Mouse (Mus musculus) limb, embryonic 12.5 days (tissue): Measurements from ENCODE around the gene Ctnnbl1. TPM values are rescaled to one million over a fixed set of nuclear protein-coding genes. Genes with fewer than 3 reads are reported as not detected.
A peak's percentile ranks its signal among the peaks of the same experiment; 100 is the strongest.

ENCODE experiments used
- ATAC-seq: fragments of 200-750 bp; cut with Nextera tagmentation; 2 replicates; pipeline ENCODE4 v1.8.0; 2017; ENCODE audit warnings: low read depth, moderate TSS enrichment; ENCODE audit not compliant: insufficient number of reproducible peaks, insufficient read depth, low FRiP score, low TSS enrichment
- H3K27ac ChIP-seq: fragments of 300-500 bp; sonication (generic); 2 replicates; pipeline ENCODE4 v1.5.1; 2016; ENCODE audit warnings: mild to moderate bottlenecking, moderate library complexity
- H3K27me3 ChIP-seq: fragments of 300-500 bp; sonication (generic); 2 replicates; pipeline ENCODE4 v1.6.1; 2016; ENCODE audit warnings: mild to moderate bottlenecking, moderate library complexity
- H3K36me3 ChIP-seq: fragments of 300-500 bp; sonication (generic); 2 replicates; pipeline ENCODE4 v1.6.1; 2016; ENCODE audit warnings: mild to moderate bottlenecking, moderate library complexity
- H3K4me1 ChIP-seq: fragments of 300-500 bp; sonication (generic); replicated peaks from 2 replicates; pipeline ENCODE4 v1.6.1; 2016
- H3K4me2 ChIP-seq: fragments of 300-500 bp; sonication (generic); 2 replicates; pipeline ENCODE4 v1.6.1; 2016; ENCODE audit warnings: mild to moderate bottlenecking, moderate library complexity
- H3K4me3 ChIP-seq: fragments of 300-500 bp; sonication (generic); replicated peaks from 2 replicates; pipeline ENCODE4 v1.5.1; 2016; ENCODE audit warnings: mild to moderate bottlenecking
- H3K9ac ChIP-seq: fragments of 300-500 bp; sonication (generic); replicated peaks from 2 replicates; pipeline ENCODE4 v1.6.1; 2016; ENCODE audit warnings: mild to moderate bottlenecking, moderate library complexity
- H3K9me3 ChIP-seq: fragments of 300-500 bp; sonication (generic); 2 replicates; pipeline ENCODE4 v1.6.1; 2016; ENCODE audit warnings: mild to moderate bottlenecking, moderate library complexity
- WGBS: fragments of 180-500 bp; shearing (Covaris S2); methylation state at CpG from one replicate; pipeline ENCODE4 v1.1.7; 2016; 5-methylcytosine and 5-hydroxymethylcytosine counted together
- polyA plus RNA-seq: library from polyadenylated mRNA; unstranded; fragments of >200 nt; fragmentation: Nextera tagmentation; extraction: Ambion mirVana; gene quantifications from 2 replicates; pipeline ENCODE4 v1.2.1, GENCODE M21; 2016

Gene Ctnnbl1
- polyA plus RNA-seq, 1 experiment from 2014 or later: 76.6 TPM

DNA sequence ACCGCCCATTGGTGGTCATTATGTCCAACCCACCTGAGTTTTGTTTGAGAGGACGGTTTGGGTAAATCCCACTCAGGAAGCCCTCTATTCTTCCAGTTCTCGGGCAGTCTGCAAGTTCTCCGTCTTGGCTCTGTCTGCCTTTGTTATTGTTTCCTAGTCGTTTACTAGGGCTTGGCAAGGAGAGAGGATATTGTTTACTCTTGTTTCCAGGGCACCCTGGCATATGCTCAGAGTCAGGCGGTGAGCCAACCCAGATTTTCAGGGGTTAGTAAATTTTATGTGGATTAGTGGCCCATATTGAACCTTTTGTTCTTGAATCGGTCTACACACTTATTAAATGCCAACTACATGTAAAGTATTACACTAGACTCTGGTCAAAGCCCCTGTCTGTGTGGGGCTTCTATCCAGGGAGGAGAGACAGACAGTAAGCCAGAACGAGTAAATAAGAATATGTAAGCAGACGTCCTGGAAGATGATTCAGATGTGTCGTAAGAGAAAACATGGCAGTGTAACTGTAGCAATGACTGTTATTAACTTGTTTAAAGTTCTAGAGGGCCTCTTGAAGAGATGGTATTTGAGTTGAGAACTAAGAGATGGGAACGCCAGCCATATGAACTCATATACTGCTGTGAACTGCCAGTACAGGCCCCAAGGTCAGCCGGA, 13.9 kb downstream of the Ctnnbl1 start:
- H3K36me3 ChIP-seq: peaks cover 13% of the 10 kb centered on the region; the same call in 1 of the 2 replicates
- peaks cover 24% of the 10 kb centered on the region for H3K4me1 ChIP-seq
- H3K27me3 ChIP-seq: no peaks in the 10 kb centered on the region
- no peak overlapping the region for H3K4me2 ChIP-seq
- no peak for ATAC-seq
- no peak overlapping the region for H3K27ac ChIP-seq
- H3K4me3 ChIP-seq: no peak overlapping the region
- WGBS: 70% methylated on average over 12 of the region's 12 CpGs
- H3K9me3 ChIP-seq: no peaks in the 10 kb centered on the region
- no peak overlapping the region for H3K9ac ChIP-seq

DNA sequence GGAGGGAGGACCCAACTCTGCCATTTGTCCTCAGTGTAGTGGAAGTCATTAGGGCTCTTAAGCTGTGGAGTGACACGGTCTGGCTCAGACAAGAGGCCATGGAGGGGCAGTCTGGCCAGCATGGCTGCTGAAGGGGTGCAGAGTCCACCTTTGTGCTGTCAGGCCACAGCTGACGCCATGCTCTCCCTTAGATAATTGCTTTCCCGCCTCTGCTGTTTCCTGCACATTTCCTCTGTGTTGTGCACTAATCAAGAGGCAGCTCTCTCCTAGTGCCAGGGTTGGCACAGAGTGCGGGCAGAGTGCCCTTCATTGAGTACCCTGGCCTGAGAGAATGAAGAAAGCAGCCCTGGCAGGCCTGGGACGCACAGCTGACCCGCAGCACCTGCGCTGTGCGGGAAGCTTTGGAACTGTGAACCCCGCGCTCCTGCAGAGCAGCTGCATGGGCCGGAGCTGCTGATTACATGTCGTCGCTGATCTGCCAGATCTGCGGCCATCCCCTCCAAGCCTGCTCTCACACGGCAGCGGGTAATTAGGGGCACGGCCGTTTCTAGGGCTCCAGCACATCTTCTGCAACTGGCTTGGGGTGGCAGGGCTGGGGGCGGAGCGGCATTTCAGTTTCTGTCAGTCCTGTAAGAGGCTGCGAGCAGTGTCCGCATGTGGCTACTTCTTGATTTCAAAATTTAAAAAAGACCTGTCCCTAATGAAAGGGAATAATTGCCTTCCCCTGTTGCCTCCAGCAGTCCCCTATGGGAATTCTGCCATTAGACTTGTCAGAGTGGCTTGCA, 14.6 kb downstream of the Ctnnbl1 start:
- no peak for ATAC-seq
- H3K4me1 ChIP-seq: peaks cover 24% of the 10 kb centered on the region
- H3K27ac ChIP-seq: no peak overlapping the region
- WGBS: 47% methylated on average over 22 of the region's 22 CpGs
- H3K4me3 ChIP-seq: no peak overlapping the region
- H3K9ac ChIP-seq: no peak overlapping the region
- peaks cover 13% of the 10 kb centered on the region; the same call in 1 of the 2 replicates for H3K36me3 ChIP-seq
- no peaks in the 10 kb centered on the region for H3K9me3 ChIP-seq
- no peaks in the 10 kb centered on the region for H3K27me3 ChIP-seq
- no peak overlapping the region; the same call in 1 of the 2 replicates for H3K4me2 ChIP-seq

DNA sequence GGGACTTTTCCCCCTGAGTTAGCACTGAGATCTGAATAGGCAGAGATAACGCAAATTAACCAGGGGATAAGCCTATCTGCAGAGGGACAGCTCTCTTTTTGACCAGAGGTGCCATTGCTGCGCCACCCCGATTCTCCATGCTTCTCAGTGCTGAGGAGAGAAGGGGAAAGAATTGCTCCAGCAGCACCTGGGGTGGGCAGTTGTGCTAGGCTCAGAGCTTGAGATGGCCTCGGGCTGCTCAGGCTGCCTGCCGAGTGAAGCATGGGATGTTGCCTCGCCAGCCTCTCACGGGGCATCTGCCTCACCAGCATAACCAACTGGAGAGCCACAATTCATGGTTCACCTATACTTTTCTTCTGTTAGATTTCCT, 15.2 kb downstream of the Ctnnbl1 start:
- WGBS: 79% methylated on average over 7 of the region's 7 CpGs
- H3K4me2 ChIP-seq: no peak overlapping the region
- H3K4me3 ChIP-seq: no peak overlapping the region
- H3K27ac ChIP-seq: no peak overlapping the region
- H3K9ac ChIP-seq: no peak overlapping the region
- no peaks in the 10 kb centered on the region for H3K9me3 ChIP-seq
- ATAC-seq: no peak
- peaks cover 24% of the 10 kb centered on the region for H3K4me1 ChIP-seq
- peaks cover 13% of the 10 kb centered on the region; the same call in 1 of the 2 replicates for H3K36me3 ChIP-seq
- no peaks in the 10 kb centered on the region for H3K27me3 ChIP-seq

DNA sequence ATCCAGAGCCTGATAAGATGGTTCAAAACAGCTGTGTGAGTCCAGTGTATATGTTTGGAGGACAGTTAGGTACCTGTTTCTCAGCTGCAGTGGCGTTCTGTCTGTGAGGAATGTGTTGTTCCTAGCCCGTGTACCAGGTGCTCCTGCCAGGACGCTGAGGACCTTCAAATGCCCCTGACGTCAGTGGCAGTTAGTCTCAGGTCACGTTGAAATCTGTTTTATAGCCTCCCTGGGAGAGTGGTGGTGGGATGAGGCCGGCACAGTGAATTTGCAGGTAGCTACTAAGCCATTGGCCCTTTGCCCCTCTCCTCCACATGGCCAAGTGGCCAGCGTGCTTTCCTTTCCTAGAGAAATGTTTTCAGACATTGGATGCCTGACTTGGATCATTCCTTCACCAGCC, 18.6 kb downstream of the Ctnnbl1 start:
- Histone ChIP-seq H3K27ac (no peak overlapping the region), H3K36me3 (no peaks in the 10 kb centered on the region), H3K9ac (no peak overlapping the region), H3K4me1 (peaks cover 21% of the 10 kb centered on the region), H3K27me3 (no peaks in the 10 kb centered on the region), H3K9me3 (no peaks in the 10 kb centered on the region), H3K4me2 (no peak overlapping the region), H3K4me3 (no peak overlapping the region)
- no peak for ATAC-seq
- WGBS: 57% methylated on average over 7 of the region's 7 CpGs

DNA sequence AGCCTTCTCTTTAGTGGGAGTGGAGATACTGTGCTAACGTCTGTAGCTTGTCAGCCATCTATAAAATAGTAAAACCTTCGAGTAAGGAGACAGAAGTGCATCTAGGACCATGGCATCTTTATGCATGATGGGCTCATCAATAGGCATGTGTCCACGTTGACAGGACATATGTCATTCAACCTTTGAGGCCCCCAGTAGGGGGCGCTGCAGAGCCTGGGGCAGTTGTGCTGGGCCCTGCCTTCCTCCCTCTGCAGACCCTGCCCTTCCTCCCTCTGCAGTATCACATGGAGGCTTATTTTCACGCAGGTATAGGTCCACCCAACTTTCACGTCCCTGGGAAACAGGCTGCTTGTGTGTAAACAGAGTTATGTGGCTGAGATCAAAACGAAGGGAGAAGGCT, 19.0 kb downstream of the Ctnnbl1 start:
- Histone ChIP-seq H3K27ac (no peak overlapping the region), H3K36me3 (no peaks in the 10 kb centered on the region), H3K9me3 (no peaks in the 10 kb centered on the region), H3K4me3 (no peak overlapping the region), H3K27me3 (no peaks in the 10 kb centered on the region), H3K4me1 (peaks cover 17% of the 10 kb centered on the region), H3K9ac (no peak overlapping the region), H3K4me2 (no peak overlapping the region)
- 79% methylated on average over 7 of the region's 7 CpGs for WGBS
- ATAC-seq: no peak

DNA sequence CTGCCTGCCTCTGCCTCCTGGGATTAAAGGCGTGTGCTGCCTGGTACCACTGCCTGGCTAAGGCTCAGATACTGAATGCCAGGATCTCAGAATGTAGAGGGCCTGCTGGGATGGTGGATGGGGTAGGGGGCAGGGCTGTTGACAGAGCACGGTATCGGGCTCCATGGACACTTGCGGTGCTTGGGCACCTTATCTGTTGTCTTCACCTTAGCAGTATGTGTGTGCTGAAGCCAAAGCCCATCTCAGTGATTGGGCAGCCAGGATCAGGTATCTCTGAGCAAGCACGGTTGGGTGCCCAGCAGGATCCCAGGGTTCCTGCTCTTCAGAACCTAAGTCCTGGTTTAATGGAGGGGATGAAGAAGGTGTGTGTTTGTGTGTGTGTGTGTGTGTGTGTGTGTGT, 21.2 kb downstream of the Ctnnbl1 start:
- 82% methylated on average over 5 of the region's 5 CpGs for WGBS
- no peaks in the 10 kb centered on the region for H3K9me3 ChIP-seq
- ATAC-seq: no peak

DNA sequence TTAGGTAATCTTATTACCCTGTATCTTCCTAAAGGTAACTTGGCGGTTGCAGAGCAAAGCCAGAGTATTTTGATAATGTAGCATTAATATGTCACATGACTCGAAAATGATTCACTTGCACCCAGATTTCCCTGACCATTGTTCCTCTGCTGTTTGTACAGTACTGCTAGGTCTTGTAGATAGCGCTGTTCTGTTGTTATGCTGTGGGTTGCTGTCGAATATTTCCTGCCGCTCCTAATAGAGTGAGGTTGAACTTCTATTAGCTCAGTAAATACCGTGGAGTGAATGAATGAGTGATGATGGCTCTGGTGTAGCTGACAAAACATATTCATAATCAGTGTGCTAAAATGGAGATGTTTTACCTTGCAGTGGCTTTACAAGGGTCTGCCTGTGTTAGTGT, 22.5 kb downstream of the Ctnnbl1 start:
- Histone ChIP-seq H3K27me3 (no peaks in the 10 kb centered on the region), H3K9me3 (no peaks in the 10 kb centered on the region), H3K4me3 (no peak overlapping the region), H3K9ac (no peak overlapping the region), H3K36me3 (no peaks in the 10 kb centered on the region), H3K4me1 (0 out of 2 replicates have a peak, but pooled peaks cover 5% of the 10 kb centered on the region), H3K27ac (no peak overlapping the region), H3K4me2 (no peak overlapping the region)
- no peak for ATAC-seq
- 92% methylated on average over 6 of the region's 6 CpGs for WGBS

More for the DNA sequence above, 21.2 kb downstream of the Ctnnbl1 start:
- no peak overlapping the region for H3K9ac ChIP-seq
- no peak overlapping the region for H3K4me3 ChIP-seq
- no peaks in the 10 kb centered on the region for H3K36me3 ChIP-seq
- H3K27me3 ChIP-seq: no peaks in the 10 kb centered on the region
- no peak overlapping the region for H3K27ac ChIP-seq
- 0 out of 2 replicates have a peak, but pooled peaks cover 5% of the 10 kb centered on the region for H3K4me1 ChIP-seq
- no peak overlapping the region for H3K4me2 ChIP-seq

DNA sequence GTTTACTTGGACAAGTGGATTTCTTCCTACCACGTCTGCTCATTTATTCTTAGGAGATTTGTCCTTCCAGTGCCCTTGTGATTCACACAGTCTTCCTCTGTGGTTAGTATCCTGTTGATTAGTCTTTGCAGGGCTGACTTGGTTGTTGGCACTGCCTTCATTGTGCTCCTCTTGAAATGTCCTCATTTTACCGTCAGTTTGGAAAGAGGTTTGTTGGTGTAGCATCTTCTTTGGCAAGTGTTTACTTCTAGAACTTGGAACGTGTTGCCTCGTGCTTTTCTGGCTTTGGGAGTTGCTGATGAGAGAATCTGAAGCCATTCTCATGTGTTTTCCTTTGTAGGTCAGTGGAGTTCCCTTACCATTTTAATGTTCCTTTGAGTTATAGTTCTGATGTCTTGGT, 25.7 kb downstream of the Ctnnbl1 start:
- H3K27ac ChIP-seq: no peak overlapping the region
- no peak for ATAC-seq
- H3K4me1 ChIP-seq: peaks cover 16% of the 10 kb centered on the region
- H3K4me2 ChIP-seq: no peak overlapping the region
- no peaks in the 10 kb centered on the region for H3K36me3 ChIP-seq
- no peaks in the 10 kb centered on the region for H3K9me3 ChIP-seq
- no peaks in the 10 kb centered on the region for H3K27me3 ChIP-seq
- WGBS: 93% methylated on average over 4 of the region's 4 CpGs
- no peak overlapping the region for H3K4me3 ChIP-seq
- H3K9ac ChIP-seq: no peak overlapping the region

DNA sequence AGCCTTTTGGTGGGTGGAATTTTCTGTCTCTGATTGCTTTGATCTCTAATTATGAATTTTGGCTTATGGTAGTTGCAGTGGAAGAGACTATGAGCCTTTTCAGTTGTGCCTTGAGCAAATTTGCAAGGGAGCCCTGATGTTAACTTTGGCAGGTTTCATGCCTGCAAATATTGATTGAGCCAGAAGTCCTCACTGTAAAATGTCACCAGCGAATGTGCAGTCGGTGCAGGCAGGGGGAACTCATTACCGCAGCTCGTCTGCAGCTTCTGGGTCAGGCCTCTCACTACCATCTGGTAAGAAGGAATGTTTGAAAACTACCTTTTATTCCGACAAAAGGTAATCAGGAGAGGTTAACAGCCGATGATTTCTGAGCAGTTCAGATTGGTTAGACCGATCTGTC, 29.4 kb downstream of the Ctnnbl1 start:
- H3K27ac ChIP-seq: 0 out of 2 replicates have a peak overlapping the region, but pooled peaks have one; percentile 1
- H3K4me1 ChIP-seq: peaks cover 40% of the 10 kb centered on the region
- H3K9me3 ChIP-seq: no peaks in the 10 kb centered on the region
- no peak overlapping the region for H3K9ac ChIP-seq
- no peaks in the 10 kb centered on the region for H3K27me3 ChIP-seq
- H3K4me2 ChIP-seq: no peak overlapping the region
- no peak for ATAC-seq
- H3K4me3 ChIP-seq: no peak overlapping the region
- WGBS: 45% methylated on average over 7 of the region's 7 CpGs
- H3K36me3 ChIP-seq: no peaks in the 10 kb centered on the region

DNA sequence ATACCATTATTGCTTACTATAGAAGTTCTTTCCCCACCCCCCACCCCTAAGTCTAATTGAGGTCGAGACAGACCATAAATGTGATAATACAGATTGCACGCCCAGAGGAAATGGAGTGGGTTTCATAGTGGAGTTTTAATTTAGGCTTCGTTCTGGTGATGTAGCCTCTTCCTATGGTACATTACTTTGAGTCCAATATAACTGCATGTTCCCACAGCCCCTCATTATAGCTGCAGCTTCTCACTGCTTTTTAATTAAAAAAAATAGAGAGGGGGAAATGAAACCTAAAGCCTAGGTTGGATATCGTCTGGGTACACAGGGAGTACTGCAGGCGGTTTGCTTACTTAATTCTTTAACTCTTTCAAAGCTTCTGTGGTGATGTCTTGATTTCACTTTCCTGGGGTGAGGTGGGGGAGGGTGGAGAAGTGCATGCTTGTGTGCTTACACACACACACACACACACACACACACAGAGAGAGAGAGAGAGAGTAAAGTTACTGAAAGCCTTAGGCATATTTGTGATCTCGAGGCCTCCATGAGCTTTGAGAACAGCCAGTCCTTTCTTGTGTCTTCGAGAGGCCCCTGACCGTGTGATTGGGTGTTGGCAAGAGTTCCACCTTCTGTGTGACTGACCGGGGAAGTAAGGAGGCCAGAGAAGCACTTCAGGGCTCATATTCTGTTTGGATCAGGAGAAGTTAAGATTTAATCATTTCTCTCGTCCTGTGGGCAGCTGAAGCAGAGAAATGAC, 31.7 kb downstream of the Ctnnbl1 start:
- Histone ChIP-seq H3K27me3 (no peaks in the 10 kb centered on the region), H3K27ac (peak overlapping the region; percentile 68), H3K36me3 (no peaks in the 10 kb centered on the region), H3K4me2 (peak overlapping the region; percentile 2; the same call in 1 of the 2 replicates), H3K9ac (no peak overlapping the region), H3K4me3 (no peak overlapping the region), H3K9me3 (no peaks in the 10 kb centered on the region), H3K4me1 (peaks cover 40% of the 10 kb centered on the region)
- ATAC-seq: no peak
- WGBS: 38% methylated on average over 10 of the region's 10 CpGs

DNA sequence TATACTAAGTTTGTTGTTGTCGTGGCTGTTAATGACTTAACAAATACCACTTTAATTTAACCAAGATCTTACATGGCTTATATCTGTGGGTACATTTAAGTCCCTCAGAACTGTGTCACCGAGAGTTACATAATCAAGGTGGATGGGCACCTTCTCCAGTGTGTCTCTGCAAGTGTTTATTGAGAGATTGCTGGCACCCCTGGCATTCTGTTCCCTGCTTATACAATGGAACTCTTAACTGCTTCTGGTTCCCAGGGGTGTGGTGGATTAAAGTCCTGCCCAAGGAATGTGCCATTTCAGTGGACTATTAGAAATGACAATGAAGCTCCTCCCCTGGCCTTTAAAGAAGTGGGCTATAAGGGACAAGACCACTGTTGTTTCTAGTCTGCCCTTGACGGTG, 33.6 kb downstream of the Ctnnbl1 start:
- WGBS: 64% methylated on average over 3 of the region's 3 CpGs
- H3K27me3 ChIP-seq: no peaks in the 10 kb centered on the region
- H3K9ac ChIP-seq: no peak overlapping the region
- H3K4me1 ChIP-seq: peaks cover 36% of the 10 kb centered on the region
- no peak overlapping the region for H3K4me3 ChIP-seq
- no peak overlapping the region for H3K27ac ChIP-seq
- ATAC-seq: no peak
- no peaks in the 10 kb centered on the region for H3K9me3 ChIP-seq
- no peak overlapping the region for H3K4me2 ChIP-seq
- peaks cover 8% of the 10 kb centered on the region for H3K36me3 ChIP-seq
